Mouse (Mus musculus) G1E (cell line): ENCODE results near the gene Atp2c1. TPM values are rescaled to one million over a fixed set of nuclear protein-coding genes. Genes with fewer than 3 reads are reported as not detected.

ENCODE experiments used
- ATAC-seq: 2 replicates; pipeline ENCODE4 v1.8.0; 2016; ENCODE audit warnings: mild to moderate bottlenecking; ENCODE audit not compliant: insufficient number of reproducible peaks, poor library complexity, low FRiP score, severe bottlenecking; ENCODE audit errors: extremely low read depth
- DNase-seq: peaks from one replicate; pipeline ENCODE4 v3.0.0; 2012; ENCODE audit warnings: low spot score
- H3K27me3 ChIP-seq: 2 replicates; pipeline ENCODE4 v1.6.1; 2012; ENCODE audit warnings: mild to moderate bottlenecking, low read length, inconsistent platforms; ENCODE audit not compliant: insufficient read depth
- H3K36me3 ChIP-seq: replicated peaks from 2 replicates; pipeline ENCODE3; 2012; ENCODE audit warnings: mild to moderate bottlenecking, inconsistent platforms
- H3K4me1 ChIP-seq: 2 replicates; pipeline ENCODE4 v1.6.1; 2012; ENCODE audit warnings: low read depth, low read length, inconsistent platforms, mixed read lengths; ENCODE audit not compliant: insufficient read depth
- H3K4me3 ChIP-seq: 2 replicates; pipeline ENCODE4 v1.5.1; 2012; ENCODE audit warnings: low read depth, mild to moderate bottlenecking, inconsistent platforms, low read length, moderate library complexity, mixed read lengths
- H3K9me3 ChIP-seq: replicated peaks from 2 replicates; pipeline ENCODE4 v1.6.1; 2012; ENCODE audit warnings: inconsistent platforms
- CTCF ChIP-seq: IDR thresholded peaks from 2 replicates; pipeline ENCODE4 v1.5.1; 2012; ENCODE audit warnings: low read depth, low read length, inconsistent platforms, mixed read lengths
- GATA1 ChIP-seq: IDR thresholded peaks from 2 replicates; pipeline ENCODE4 v1.6.1; 2012; ENCODE audit warnings: borderline replicate concordance, low read length, inconsistent platforms, mixed read lengths
- GATA2 ChIP-seq: IDR thresholded peaks from 2 replicates; pipeline ENCODE4 v1.6.1; 2012; ENCODE audit warnings: low read depth, low read length, inconsistent platforms, borderline replicate concordance
- POLR2AphosphoS5 ChIP-seq: IDR thresholded peaks from 2 replicates; pipeline ENCODE4 v1.6.1; 2012; ENCODE audit warnings: low read depth, low read length, inconsistent platforms; ENCODE audit not compliant: insufficient replicate concordance
- TAL1 ChIP-seq: conservative IDR thresholded peaks from 2 replicates; pipeline ENCODE4 v1.6.1; 2012; ENCODE audit warnings: low read depth, low read length, inconsistent platforms, mixed read lengths
- polyA plus RNA-seq: library from polyadenylated mRNA; stranded (reverse); fragments of >175 nt; gene quantifications from 2 replicates; pipeline ENCODE4 v1.2.3, GENCODE M21; 2012
- total RNA-seq, 2 experiments: library from RNA; stranded (forward) in 1 of 2; stranded (reverse) in 1 of 2; fragments of 200-1000 nt in 1 of 2; fragments of >200 nt in 1 of 2; fragmentation: Nextera tagmentation in 1 of 2; gene quantifications; 2 replicates each; pipeline ENCODE4 v1.2.3; 2014 to 2017

Atp2c1 gene
- total and polyA plus RNA-seq, 3 experiments: 11.8 to 83.3 (median 51.3) TPM

- Histone ChIP-seq H3K4me1 (peaks cover 26% of the 10 kb centered on the region), H3K36me3 (peaks cover 40% of the 10 kb centered on the region), H3K27me3 (no peaks in the 10 kb centered on the region), H3K4me3 (no peak overlapping the region), H3K9me3 (no peaks in the 10 kb centered on the region)
- TF ChIP-seq CTCF: no peak
- no peak for TF ChIP-seq POLR2AphosphoS5
- no peak for TF ChIP-seq TAL1
- TF ChIP-seq GATA1: no peak
- TF ChIP-seq GATA2: no peak
- DNase-seq (no peak), ATAC-seq (no peak)
These were observed 38.8 kb downstream of the Atp2c1 start for GRCm38 (mm10) chr9:105488363-105488762.

- Histone ChIP-seq H3K9me3 (no peaks in the 10 kb centered on the region), H3K36me3 (peaks cover 40% of the 10 kb centered on the region), H3K27me3 (no peaks in the 10 kb centered on the region), H3K4me3 (peak overlapping the region; percentile 62; the same call in 1 of the 2 replicates), H3K4me1 (peaks cover 38% of the 10 kb centered on the region)
- TF ChIP-seq GATA2: no peak
- peak; percentile 30; the same call in 1 of the 2 replicates for TF ChIP-seq TAL1
- ATAC-seq (peak; percentile 96), DNase-seq (peak; percentile 38)
These were observed 42.6 kb downstream of the Atp2c1 start for GRCm38 (mm10) chr9:105484338-105485084.

- DNase-seq (no peak), ATAC-seq (no peak)
- no peak overlapping the region for H3K4me3 ChIP-seq
- no peaks in the 10 kb centered on the region for H3K27me3 ChIP-seq
- no peaks in the 10 kb centered on the region for H3K9me3 ChIP-seq
- H3K4me1 ChIP-seq: peaks cover 40% of the 10 kb centered on the region
- no peak for TF ChIP-seq CTCF
- no peak for TF ChIP-seq POLR2AphosphoS5
- no peak for TF ChIP-seq GATA2
- no peak for TF ChIP-seq TAL1
- no peak for TF ChIP-seq GATA1
- peaks cover 36% of the 10 kb centered on the region for H3K36me3 ChIP-seq
These were observed 43.2 kb downstream of the Atp2c1 start for GRCm38 (mm10) chr9:105483880-105484279.

- Histone ChIP-seq H3K4me3 (no peak overlapping the region), H3K9me3 (no peaks in the 10 kb centered on the region), H3K27me3 (no peaks in the 10 kb centered on the region), H3K4me1 (peaks cover 42% of the 10 kb centered on the region), H3K36me3 (peaks cover 27% of the 10 kb centered on the region)
- ATAC-seq (no peak), DNase-seq (no peak)
- no peak for TF ChIP-seq CTCF
- TF ChIP-seq POLR2AphosphoS5: no peak
- TF ChIP-seq GATA2: no peak
- no peak for TF ChIP-seq TAL1
- no peak for TF ChIP-seq GATA1
These were observed 44.2 kb downstream of the Atp2c1 start for GRCm38 (mm10) chr9:105482715-105483510.

GRCm38 (mm10) chr9:105482070-105482469, 45.0 kb downstream of the Atp2c1 start:
- Histone ChIP-seq H3K36me3 (peaks cover 23% of the 10 kb centered on the region), H3K27me3 (no peaks in the 10 kb centered on the region), H3K4me1 (peaks cover 40% of the 10 kb centered on the region), H3K9me3 (no peaks in the 10 kb centered on the region), H3K4me3 (no peak overlapping the region)
- ATAC-seq (no peak), DNase-seq (no peak)
- no peak for TF ChIP-seq TAL1
- no peak for TF ChIP-seq GATA1
- TF ChIP-seq CTCF: no peak
- no peak for TF ChIP-seq GATA2
- no peak for TF ChIP-seq POLR2AphosphoS5

GRCm38 (mm10) chr9:105476134-105476533, 51.0 kb downstream of the Atp2c1 start:
- Histone ChIP-seq H3K36me3 (peaks cover 27% of the 10 kb centered on the region), H3K4me1 (peaks cover 9% of the 10 kb centered on the region; the same call in 1 of the 2 replicates), H3K4me3 (no peak overlapping the region), H3K9me3 (no peaks in the 10 kb centered on the region), H3K27me3 (no peaks in the 10 kb centered on the region)
- DNase-seq (no peak), ATAC-seq (no peak)
- TF ChIP-seq GATA1 (no peak), CTCF (no peak), POLR2AphosphoS5 (no peak)
